Mouse (Mus musculus) forelimb bud, embryonic 11.5 days (tissue): ENCODE results near the gene Kcnq1.

ENCODE experiments used
- DNase-seq: peaks from one replicate; pipeline ENCODE4 v3.0.0-alpha.2; 2012; ENCODE audit warnings: low read depth, low spot score

Gene Kcnq1

GRCm38 (mm10) chr7:143106062-143106461 is at the start of gene Kcnq1:
Gene Kcnq1, plus strand, starts transcription at chr7:143106362.
- no peak for DNase-seq

GRCm38 (mm10) chr7:143057023-143057422 is 49.1 kb upstream of the Kcnq1 start:
- DNase-seq, result no peak

GRCm38 (mm10) chr7:143057667-143058220 is 48.4 kb upstream of the Kcnq1 start:
- no peak for DNase-seq

- DNase-seq, result no peak
These were observed 47.9 kb upstream of the Kcnq1 start for GRCm38 (mm10) chr7:143058221-143058697.

GRCm38 (mm10) chr7:143059202-143059870 is 46.8 kb upstream of the Kcnq1 start:
- DNase-seq, result no peak

- no peak for DNase-seq
These were observed 43.5 kb upstream of the Kcnq1 start for GRCm38 (mm10) chr7:143062704-143063103.

- DNase-seq, result no peak
These were observed 41.9 kb upstream of the Kcnq1 start for GRCm38 (mm10) chr7:143064226-143064625.

- DNase-seq, result no peak
These were observed 40.5 kb upstream of the Kcnq1 start for GRCm38 (mm10) chr7:143065692-143066091.

- no peak for DNase-seq
These were observed 38.7 kb upstream of the Kcnq1 start for GRCm38 (mm10) chr7:143067469-143067868.

GRCm38 (mm10) chr7:143067897-143068296 is 38.3 kb upstream of the Kcnq1 start:
- no peak for DNase-seq

- DNase-seq, result no peak
These were observed 37.8 kb upstream of the Kcnq1 start for GRCm38 (mm10) chr7:143068316-143068881.

- DNase-seq, result peak; percentile 100
These were observed 37.1 kb upstream of the Kcnq1 start, which contains the start of gene Tssc4 for GRCm38 (mm10) chr7:143068882-143069591. Gene Tssc4, plus strand, starts transcription at chr7:143069249.

GRCm38 (mm10) chr7:143069751-143070400 is 36.3 kb upstream of the Kcnq1 start:
- DNase-seq, result no peak

GRCm38 (mm10) chr7:143070506-143071070 is 35.6 kb upstream of the Kcnq1 start:
- DNase-seq, result no peak

- no peak for DNase-seq
These were observed 33.6 kb upstream of the Kcnq1 start for GRCm38 (mm10) chr7:143072605-143073004.

GRCm38 (mm10) chr7:143073086-143073485 is 33.1 kb upstream of the Kcnq1 start:
- peak; percentile 67 for DNase-seq

- no peak for DNase-seq
These were observed 30.8 kb upstream of the Kcnq1 start for GRCm38 (mm10) chr7:143075394-143075793.

GRCm38 (mm10) chr7:143077351-143077750 is 28.8 kb upstream of the Kcnq1 start:
- no peak for DNase-seq

- DNase-seq, result no peak
These were observed 24.1 kb upstream of the Kcnq1 start for GRCm38 (mm10) chr7:143082024-143082423.

- no peak for DNase-seq
These were observed 22.5 kb upstream of the Kcnq1 start for GRCm38 (mm10) chr7:143083708-143084107.

GRCm38 (mm10) chr7:143086366-143086765 is 19.8 kb upstream of the Kcnq1 start:
- DNase-seq, result peak; percentile 43
